Mouse (Mus musculus) kidney, adult 9 months (tissue): ENCODE measurements around the gene Azin2.

Experiments
- DNase-seq: peaks from one replicate; pipeline ENCODE4 v3.0.0; 2022

The Azin2 gene

DNA sequence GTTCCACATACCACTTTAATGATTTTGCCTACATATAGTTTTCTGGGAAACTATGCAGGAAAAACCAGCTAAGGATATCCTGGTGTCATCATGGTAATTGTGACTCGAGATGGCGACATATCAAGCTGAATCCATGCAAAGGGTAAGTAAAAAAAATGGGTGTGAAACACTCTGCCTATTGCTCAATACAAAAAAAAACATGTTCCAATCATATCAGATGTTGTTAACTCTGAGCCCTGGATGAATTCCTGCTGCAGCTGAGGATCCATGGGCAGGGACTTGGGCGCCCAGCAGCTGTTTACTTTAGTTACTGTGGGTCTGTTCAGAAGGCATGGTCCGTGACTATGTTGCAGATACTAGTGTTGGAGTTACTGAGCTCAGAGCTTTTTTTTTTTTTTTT, 14.3 kb upstream of the Azin2 start:
- DNase-seq: no peak

DNA sequence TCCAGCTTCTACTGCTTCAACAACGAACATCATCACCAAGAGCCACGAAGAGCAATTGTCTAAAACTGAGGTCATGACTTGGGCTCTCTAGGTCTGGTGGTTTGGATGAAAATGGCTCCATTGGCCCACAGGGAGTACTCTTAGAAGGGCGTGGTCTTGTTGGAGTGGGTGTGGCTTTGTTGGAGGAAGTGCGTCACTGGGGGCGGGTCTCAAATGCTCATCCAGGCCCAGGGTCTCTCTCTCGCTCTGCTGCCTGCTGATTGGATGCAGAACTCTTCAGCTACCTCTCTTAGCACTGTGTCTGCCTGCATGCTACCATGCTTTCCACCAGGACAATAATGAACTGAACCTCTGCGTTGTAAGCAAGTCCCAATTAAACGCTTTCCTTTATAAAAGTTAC, 12.4 kb upstream of the Azin2 start:
- no peak for DNase-seq

DNA sequence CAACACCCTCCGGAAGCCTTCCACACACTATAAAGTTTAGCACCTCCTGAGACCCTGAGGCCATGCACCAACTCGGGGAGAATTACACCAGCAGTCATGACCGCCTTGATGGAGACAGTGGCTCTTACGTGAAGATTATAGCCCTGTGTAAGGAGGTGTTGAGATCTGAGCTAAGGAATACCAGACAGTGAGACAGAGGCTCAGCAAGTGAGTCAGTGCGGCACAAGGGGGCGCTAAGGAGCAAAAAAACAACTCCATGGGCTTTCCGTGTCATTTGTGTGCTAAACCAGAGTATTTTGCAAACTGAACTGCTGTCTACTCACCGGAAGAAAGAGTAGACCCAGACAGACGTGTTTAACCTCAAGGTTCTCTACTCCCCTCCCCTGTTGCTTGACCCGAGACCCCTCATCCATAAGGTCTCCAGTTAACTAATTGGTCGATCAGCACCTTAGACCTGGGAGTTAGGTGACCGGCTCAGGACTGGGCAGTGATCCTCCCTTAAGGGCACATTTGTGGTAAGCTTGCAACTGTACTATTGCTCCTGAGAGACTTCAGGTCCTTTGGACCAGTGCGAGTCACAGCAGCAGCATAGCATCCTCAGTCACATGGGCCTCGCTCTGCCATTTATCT, 8.9 kb upstream of the Azin2 start:
- peak; percentile 86 for DNase-seq

DNA sequence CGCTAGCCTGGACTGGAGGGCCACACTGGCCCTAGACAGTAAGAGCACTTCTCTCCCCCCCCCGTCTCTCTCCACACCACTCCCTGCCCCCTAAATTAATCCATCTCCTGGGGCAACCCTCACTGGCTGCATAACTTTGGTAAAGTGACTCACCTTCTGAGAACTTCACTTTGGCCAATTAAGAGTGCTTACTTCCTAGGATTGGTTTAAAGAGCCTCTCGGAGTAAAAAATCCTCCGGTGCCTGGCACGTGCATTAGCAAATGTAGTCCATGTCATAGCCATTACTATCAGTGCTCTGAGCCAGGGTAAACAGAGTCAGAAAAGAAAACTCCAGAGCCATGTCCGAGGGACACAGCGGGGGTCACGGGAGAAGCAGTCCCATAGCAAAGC, 8.2 kb upstream of the Azin2 start:
- DNase-seq: no peak

DNA sequence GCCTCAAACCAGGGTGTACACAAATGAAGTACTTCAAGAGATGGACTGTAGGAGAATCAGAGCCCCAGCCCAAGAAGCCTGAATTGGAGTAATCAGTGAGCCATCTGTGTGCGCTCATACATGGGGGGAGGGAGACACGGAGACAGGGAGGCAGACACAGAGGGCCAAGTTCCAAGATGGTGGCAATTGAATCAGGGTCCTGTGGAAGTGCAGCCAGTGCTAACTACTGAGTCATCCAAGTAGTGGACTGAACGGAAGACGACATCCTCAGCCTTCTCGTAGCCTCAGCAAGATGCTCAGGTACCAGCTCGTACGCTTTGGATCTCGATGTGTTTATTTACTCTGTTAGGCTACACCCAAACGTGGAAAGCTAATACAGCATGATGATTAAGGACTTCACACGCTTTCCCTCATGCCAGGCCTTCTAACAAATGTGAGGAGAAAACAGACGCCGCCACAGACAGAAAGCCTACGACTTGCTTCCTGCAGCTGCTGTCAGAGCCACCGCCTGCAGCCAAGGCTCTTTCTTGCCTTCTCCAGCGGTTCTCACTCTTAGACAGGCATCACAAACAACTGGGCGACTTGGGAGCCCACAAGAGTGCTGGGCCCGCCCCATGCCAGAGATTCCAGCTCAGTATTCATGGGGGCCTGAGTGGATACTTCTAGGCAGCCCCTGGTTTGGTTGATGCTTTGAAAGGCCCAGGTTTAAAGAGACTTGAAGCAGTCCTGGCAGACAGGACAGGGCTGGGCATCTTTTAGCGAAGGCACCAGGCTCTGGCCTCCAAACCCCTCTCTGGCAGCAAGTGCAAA, 7.6 kb upstream of the Azin2 start:
- no peak for DNase-seq

DNA sequence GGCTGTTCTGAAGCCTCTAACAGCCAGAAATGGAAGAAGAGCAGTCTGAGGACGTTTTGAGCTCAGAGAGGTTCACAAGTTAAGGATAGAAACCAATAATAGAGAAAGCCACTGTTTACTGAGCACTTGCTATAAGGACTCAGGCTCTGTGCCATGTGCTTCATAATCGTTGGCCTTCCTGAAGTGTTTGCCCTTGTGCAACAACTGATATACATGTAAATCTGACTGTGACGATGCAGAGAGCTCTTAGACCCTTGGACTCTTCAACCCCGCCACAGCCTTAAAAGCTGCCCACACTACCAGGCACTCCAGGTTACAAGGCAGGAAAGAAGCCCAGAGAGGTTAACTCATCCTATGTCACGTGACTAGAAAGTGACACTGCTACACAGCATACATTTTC, 6.8 kb upstream of the Azin2 start:
- DNase-seq: no peak

DNA sequence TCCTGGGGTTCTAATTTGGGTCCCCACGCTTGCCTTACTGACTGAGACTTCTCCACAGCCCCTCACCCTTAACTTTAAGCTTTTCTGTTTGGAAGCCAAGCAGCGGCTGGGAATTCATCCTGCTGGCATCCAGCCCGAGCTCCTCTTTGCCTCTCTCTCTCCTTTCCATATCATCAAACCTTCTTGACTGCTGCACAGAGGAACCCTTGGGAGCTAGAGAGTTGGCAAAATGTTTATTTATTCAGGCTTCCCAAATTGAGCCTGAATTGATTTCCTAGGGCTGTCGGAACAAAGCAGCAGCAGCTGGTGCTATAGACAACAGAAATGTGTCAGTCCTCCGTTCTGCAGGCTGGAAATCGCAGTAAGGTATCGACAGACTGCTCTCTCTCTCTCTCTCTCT, 4.5 kb upstream of the Azin2 start:
- no peak for DNase-seq

DNA sequence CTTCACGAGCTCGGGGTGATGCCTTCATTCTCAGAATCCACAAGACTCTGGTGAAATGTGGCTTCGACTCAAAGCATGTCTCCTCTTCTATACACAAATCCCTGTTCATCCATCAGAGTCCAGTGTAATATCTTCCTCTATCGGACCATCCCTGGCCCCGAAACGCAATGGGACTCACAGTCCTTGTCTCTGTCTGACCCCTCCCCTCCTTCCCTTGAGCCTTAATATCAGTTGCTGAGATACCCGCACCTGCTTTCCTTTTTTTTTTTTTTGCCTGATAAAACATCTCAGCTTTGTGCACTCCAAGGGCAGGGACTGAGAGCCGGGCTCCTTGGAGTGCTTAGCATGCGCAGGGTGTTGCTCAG, 666 bp upstream of the Azin2 start:
- no peak for DNase-seq

DNA sequence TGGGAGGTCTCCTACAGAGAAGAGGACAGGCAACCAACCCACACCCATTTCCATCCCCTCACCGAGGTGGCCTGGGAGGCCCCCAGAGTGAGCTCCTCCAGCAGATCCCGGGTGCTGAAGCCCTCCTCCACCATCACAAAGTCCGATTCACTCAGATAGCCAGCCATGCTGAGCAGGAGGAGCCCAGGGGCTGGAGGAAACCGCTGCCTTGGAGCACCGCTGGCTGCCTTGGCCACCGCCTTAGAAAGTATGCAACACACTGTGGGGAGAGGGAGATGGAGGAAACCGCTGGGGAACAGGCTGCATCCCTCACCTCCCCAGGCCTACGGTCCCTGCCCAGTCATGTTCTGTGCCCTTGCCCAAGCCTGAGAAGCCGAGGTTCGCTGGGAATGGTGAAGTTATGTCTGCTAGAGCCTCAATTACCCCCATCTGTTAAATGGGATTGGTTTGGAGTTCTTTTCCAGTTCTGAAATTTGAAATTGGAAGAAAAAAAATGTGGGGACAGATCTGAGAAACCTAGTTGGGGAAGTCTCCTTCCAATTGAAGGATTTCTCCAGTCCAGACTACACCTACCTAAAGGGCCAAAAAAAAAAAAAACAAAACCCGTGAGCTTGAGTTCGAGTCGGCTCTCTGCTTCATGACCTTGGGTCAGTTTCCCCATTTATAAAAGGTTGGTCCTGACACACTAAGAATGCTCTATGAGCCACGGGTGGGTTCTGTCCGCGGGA, 777 bp downstream of the Azin2 start:
- no peak for DNase-seq

DNA sequence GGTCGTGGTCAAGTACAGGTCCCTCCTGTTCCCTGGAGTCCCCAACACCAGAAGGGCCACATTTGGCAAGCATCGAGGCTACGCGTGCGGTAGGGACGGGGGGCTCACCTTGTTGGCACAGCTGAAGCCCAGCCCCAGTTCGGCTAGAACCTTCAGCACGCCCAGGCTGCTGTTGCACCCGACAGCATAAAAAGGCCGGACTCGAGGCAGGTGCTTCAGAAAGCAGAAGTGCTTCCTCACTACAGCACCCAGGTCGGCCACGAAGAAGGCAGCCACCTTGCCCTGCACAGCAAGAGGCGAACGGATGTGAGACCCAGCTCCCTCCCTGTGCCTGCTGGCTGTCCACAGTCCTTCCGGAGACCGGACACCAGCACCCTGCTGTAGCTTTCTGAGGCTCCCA, 2.6 kb downstream of the Azin2 start:
- no peak for DNase-seq

DNA sequence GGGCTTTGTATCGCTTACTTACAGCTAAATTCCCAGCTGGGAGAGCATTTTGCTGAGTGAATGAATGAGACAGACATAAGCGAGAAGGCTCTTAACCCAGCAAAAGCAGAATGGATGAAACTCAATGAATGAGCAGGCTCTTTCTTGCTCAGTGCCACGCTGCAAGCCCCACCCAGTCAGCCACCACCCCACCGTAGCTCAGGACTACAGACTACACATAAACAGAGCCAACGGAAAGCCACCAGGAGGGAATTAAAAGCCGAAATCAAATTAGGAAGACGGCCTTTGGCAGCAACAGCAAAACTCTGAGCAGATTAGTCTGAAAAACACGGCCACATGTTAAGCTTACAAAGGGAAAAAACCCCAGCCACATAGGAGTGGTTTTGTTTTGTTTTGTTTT, 3.4 kb downstream of the Azin2 start:
- DNase-seq: no peak

DNA sequence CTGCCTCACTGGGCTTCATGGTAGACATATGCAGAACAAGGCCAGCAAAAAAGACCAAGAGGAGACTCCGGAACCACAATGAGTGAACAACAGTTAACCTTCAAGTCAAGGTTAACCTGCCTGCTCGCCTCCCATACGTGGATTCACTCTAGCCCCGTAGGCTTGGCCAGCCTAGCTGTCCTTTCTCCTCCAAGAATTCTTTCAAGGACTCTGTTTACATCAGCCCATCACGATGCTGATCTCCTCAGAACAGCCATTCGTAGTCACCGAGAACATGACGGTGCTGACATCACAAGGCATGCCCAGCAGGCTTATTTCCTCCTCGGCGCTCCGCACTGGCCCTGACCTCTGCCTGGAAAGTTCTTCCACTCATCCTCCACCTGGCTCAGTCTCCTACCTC, 4.1 kb downstream of the Azin2 start:
- DNase-seq: no peak

DNA sequence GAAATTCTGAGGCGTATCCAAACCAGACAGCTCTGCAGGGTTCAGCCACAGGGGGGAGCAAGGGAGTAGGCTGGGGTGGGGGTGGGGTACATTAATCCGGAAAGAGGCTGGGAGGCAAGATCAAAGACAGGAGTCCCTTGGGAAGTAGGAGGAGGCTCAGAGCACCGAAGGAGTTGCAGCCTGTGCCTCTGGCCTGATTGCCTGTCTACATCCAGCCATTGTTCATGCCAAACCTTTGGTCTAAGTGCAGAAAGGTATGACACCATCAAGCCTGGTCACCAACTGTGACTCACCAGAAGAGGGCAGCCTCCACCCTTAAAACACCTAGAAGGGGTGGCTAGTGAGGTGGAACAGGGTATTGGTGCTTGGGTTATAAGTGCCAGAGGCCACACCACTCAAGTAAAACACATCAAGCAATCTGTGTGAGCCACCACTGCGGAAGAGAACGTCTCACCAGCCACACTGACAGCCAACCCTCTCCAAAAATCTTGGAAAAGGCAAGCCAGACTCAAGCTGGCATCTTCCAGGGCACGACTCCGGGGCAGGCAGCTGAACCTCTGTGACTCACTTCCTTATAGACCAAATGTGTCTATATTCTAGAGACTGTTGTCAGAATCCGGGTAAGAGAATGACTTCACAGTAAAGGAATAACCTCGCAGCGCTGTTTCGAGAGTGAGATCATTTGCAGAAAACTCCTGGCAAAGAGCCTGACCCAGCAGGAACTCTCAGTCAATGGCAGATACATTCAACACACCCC, 4.9 kb downstream of the Azin2 start:
- DNase-seq: peak; percentile 76

DNA sequence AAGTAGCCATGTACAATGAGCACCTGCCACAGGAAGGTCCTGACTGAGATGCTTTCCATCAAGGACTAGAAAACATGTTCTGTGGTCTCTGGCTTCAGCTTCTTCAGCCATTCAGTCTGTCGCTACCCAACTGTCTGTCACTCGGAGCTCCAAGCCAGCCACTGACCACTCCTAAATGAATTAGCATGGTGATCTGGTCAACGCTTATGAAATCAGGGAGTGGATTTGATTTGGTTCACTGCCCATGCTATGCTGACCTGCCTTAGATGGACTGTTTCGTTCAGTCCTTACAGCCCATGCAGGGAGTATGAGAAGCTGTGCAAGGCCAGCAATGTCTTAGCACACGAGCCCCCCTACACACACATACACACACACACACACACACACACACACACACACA, 8.4 kb downstream of the Azin2 start:
- no peak for DNase-seq

DNA sequence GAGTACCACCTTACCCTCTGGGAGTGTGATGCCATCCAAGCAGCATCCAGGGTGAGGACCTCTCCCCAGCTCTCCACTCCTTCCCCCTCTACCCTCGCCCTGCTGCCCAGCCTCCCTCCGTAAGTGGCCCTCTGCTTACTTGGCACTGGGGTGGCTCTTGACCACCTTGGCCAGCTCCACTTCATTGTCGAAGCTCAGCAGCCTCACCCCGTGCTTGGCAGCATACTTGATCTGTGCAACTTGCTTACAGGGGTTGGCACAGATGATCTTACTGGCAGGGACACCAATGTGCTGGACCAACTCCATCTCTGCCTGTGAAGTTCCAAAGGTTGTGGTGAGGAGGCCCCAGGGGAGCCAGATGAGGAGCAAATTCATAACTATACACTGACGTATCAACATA, 11.8 kb downstream of the Azin2 start:
- peak; percentile 83 for DNase-seq

DNA sequence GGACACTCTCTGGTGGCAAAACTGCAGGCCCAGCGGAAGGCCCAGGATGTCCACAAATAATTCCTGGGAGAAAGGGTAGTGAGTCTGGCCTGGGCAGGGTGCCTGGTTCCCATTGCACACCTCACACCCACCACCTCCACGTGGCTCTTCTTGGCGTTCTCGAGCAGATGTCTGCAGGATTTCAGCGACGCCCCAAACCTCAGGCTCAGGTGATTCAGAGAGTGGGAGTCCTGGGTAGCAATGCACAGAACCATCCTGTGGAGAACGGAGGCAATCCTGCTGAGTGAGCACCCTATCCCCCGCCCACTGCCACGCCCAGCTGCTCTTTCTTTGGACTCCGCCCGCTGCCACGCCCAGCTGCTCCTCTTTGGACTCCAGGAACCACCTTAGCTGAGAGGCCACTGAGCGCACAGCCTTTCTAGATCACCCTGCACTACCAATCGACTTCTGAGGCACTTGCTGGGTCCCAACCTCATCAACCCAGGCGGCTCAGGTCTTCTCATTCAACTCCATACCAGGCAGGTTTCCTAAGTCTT, 12.7 kb downstream of the Azin2 start:
- peak; percentile 41 for DNase-seq

DNA sequence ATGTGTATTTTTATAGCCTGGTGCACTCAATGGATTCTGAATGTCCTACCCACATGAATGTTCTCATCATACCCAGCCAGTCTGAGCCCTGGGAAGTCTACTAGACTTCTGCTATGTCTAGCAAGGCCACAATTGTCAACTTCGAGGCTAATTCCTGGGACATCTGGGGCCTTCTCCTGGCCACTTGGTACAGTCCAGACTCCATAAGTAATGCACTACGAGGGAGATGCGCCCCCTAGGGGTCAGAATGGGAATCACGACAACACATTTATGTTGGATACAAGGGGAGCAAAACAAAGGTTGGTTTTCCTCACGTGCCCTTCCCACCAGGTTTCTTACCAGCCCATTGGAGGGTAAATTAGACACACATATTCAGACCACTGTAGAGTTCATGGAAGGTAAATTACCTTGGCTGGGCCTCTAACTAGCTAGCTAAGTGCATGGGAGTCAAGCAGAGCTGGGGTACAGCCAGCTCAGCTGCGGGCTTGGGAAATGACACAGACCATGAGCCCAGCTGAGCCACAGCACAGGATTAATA, 14.0 kb downstream of the Azin2 start:
- peak; percentile 59 for DNase-seq

DNA sequence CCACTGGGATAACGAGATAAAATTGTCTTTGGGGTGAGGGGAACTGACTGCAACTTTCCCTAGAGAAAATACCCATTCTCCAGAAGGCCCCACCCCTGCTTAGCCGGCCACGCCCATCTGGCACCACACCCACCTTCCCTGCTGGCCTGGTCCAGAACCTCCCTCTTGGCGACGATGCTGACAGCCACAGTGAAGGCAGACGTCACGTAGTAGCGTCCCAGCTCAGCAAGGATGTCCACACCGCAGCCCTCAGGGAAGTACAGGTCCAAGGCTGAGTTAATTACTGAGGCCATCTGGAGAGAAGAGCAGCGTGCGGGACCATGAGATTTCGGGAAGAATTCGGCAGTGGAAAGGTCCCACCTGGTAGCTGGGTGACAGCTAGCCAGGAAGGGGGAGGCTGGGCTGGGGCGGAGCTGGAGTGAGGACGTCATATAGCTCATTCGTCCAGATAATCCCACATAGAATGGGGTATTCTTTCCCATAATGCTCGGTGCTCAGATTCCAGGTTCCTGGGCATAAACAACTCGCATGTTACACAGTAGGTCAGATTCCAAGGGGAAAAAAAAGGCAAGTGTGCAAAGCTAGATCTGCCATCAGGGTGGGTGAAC, 14.8 kb downstream of the Azin2 start:
- no peak for DNase-seq

DNA sequence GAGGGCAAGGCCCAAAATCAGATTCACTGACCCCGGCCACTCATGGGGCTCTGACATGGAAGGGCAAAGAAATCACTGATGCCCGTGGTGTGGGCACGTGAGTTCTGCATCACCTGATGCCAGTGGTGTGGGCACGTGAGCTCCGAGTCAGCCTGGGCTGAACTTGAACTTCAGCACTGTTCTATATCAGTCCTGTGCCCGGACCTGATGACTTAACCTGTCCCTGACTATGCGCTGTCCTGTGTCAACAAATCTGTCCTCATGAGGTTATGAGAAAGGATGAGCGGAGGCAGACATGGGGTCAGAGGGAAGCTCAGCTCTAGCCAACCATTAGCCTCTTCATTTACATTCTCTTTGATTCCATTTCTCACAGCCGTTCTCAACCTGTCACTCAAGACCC, 15.5 kb downstream of the Azin2 start:
- DNase-seq: no peak

DNA sequence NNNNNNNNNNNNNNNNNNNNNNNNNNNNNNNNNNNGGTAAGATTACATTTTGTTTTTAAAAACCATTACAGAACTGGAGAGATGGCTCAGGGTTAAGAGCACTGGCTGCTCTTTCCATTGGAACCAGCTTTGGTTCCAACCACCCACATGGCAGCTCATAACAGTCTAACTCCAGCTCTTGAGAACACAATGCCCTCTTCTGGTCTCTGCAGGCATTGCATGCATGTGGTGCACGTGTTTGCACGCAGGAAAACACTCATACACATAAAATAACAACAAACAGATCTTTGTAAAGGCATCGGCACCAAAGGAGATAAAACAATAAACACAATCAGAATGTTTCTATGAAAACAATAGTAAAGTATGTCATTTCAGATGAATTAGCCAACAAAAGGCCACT, 19.9 kb downstream of the Azin2 start:
- DNase-seq: no peak

DNA sequence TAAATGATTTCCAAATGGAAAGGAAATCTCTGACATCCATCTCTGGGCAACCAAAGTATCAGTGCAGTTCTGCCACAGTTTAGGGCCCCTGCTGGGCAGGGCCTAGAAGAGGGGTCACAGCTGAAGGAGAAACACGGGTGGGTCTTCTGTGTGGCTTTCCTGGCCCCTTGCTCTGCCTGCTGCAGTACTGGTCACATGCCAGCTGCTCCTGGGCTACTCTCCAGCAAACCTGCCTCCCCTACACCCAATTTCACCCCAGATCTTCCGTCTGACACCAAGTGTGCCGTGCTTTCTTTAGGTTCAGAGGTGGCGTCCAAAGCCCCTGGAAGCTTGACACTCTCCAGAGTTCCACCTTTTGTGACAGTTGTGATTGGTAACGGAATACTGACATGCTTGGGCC, 26.6 kb downstream of the Azin2 start:
- DNase-seq: no peak

DNA sequence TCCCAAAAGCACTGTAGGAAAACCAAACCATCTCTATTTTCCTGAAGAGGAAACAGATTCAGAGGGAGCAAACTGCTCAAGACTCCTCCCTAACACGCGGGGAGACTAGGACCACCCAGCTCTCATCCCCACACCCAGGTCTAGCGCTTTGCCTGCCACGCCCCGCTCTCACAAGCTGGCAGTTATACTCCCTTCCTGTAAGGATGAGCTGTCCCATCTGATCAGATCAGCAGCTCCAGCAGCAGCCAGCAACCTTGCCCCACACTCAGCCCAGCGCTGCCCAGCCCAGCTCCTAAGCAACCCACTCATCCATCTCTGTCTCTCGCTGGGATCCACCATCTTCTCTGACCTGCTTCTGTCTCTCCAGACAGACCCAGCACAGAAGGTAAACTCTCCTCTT, 29.5 kb downstream of the Azin2 start:
- DNase-seq: no peak
